Mouse (Mus musculus) kidney, postnatal 4 days (tissue): ENCODE data around the gene Slc22a23.

ENCODE experiments used
- DNase-seq, 2 experiments: peaks; one replicate each; pipeline ENCODE4 v3.0.0; 2021; ENCODE audit warnings: mixed read lengths in 2 of 2

Slc22a23 gene

GRCm38 (mm10) chr13:34299351-34300333 is 45.3 kb downstream of the Slc22a23 start:
- DNase-seq, result peak in 1 of 2 experiments; percentile 19

GRCm38 (mm10) chr13:34298674-34299073 is 46.3 kb downstream of the Slc22a23 start:
- no peak for DNase-seq

- DNase-seq, result no peak
Measured at GRCm38 (mm10) chr13:34298061-34298460, 46.9 kb downstream of the Slc22a23 start.

GRCm38 (mm10) chr13:34295787-34296435 is 49.1 kb downstream of the Slc22a23 start:
- no peak for DNase-seq

GRCm38 (mm10) chr13:34294212-34294611 is 50.8 kb downstream of the Slc22a23 start:
- DNase-seq, result no peak

GRCm38 (mm10) chr13:34292042-34292441 is 52.9 kb downstream of the Slc22a23 start:
- peak; percentile 37 to 58 for DNase-seq

- no peak for DNase-seq
Measured at GRCm38 (mm10) chr13:34290346-34290745, 54.6 kb downstream of the Slc22a23 start.

- DNase-seq, result no peak
Measured at GRCm38 (mm10) chr13:34289567-34289966, 55.4 kb downstream of the Slc22a23 start.

GRCm38 (mm10) chr13:34288129-34288528 is 56.9 kb downstream of the Slc22a23 start:
- no peak for DNase-seq

- DNase-seq, result no peak
Measured at GRCm38 (mm10) chr13:34287601-34288083, 57.3 kb downstream of the Slc22a23 start.

GRCm38 (mm10) chr13:34281360-34281759 is 63.6 kb downstream of the Slc22a23 start:
- no peak for DNase-seq

GRCm38 (mm10) chr13:34278759-34279270 is 66.2 kb downstream of the Slc22a23 start:
- DNase-seq, result no peak

GRCm38 (mm10) chr13:34278288-34278701 is 66.7 kb downstream of the Slc22a23 start:
- peak in 1 of 2 experiments; percentile 32 for DNase-seq

- no peak for DNase-seq
Measured at GRCm38 (mm10) chr13:34277611-34278010, 67.4 kb downstream of the Slc22a23 start.

- no peak for DNase-seq
Measured at GRCm38 (mm10) chr13:34277001-34277400, 68.0 kb downstream of the Slc22a23 start.

GRCm38 (mm10) chr13:34274890-34275289 is 70.1 kb downstream of the Slc22a23 start:
- DNase-seq, result no peak

- no peak for DNase-seq
Measured at GRCm38 (mm10) chr13:34274417-34274816, 70.6 kb downstream of the Slc22a23 start.

- no peak for DNase-seq
Measured at GRCm38 (mm10) chr13:34272275-34273054, 72.5 kb downstream of the Slc22a23 start.

- no peak for DNase-seq
Measured at GRCm38 (mm10) chr13:34271665-34272064, 73.3 kb downstream of the Slc22a23 start.

GRCm38 (mm10) chr13:34270886-34271602 is 73.9 kb downstream of the Slc22a23 start:
- no peak for DNase-seq

- no peak for DNase-seq
Measured at GRCm38 (mm10) chr13:34269376-34269991, 75.5 kb downstream of the Slc22a23 start.
